Mouse (Mus musculus) heart, postnatal 0 days (tissue): ENCODE measurements around the gene Rergl. TPM values are rescaled to one million over a fixed set of nuclear protein-coding genes. Genes with fewer than 3 reads are reported as not detected.

Experiments used
- ATAC-seq: fragments of 200-750 bp; cut with Nextera tagmentation; 2 replicates; pipeline ENCODE4 v1.8.0; 2017; ENCODE audit warnings: low read depth, moderate number of reproducible peaks, moderate library complexity; ENCODE audit not compliant: insufficient read depth
- DNase-seq: peaks from one replicate; pipeline ENCODE4 v3.0.0-alpha.2; 2016; ENCODE audit warnings: low spot score
- H3K27ac ChIP-seq: fragments of 300-500 bp; sonication (generic); 2 replicates; pipeline ENCODE4 v1.5.1; 2014; ENCODE audit warnings: low read depth, mild to moderate bottlenecking
- H3K27me3 ChIP-seq: fragments of 300-500 bp; sonication (generic); 2 replicates; pipeline ENCODE4 v1.6.1; 2014; ENCODE audit warnings: low read length, mixed read lengths; ENCODE audit not compliant: control insufficient read depth, insufficient read depth
- H3K36me3 ChIP-seq: fragments of 300-500 bp; sonication (generic); replicated peaks from 2 replicates; pipeline ENCODE4 v1.6.1; 2014; ENCODE audit warnings: low read length, mixed read lengths; ENCODE audit not compliant: control insufficient read depth, insufficient read depth
- H3K4me1 ChIP-seq: fragments of 300-500 bp; sonication (generic); 2 replicates; pipeline ENCODE4 v1.6.1; 2014; ENCODE audit warnings: antibody characterized with exemption; ENCODE audit not compliant: control insufficient read depth, insufficient read depth
- H3K4me2 ChIP-seq: fragments of 300-500 bp; sonication (generic); 2 replicates; pipeline ENCODE4 v1.6.1; 2014; ENCODE audit warnings: low read depth, mild to moderate bottlenecking, low read length, moderate library complexity
- H3K4me3 ChIP-seq: fragments of 300-500 bp; sonication (generic); 2 replicates; pipeline ENCODE4 v1.5.1; 2014; ENCODE audit warnings: low read depth, low read length
- H3K9ac ChIP-seq: fragments of 300-500 bp; sonication (generic); replicated peaks from 2 replicates; pipeline ENCODE4 v1.6.1; 2014; ENCODE audit warnings: low read depth, low read length, mixed read lengths
- H3K9me3 ChIP-seq: fragments of 300-500 bp; sonication (generic); replicated peaks from 2 replicates; pipeline ENCODE4 v1.6.1; 2016; ENCODE audit warnings: low read length; ENCODE audit not compliant: control insufficient read depth
- CTCF ChIP-seq: IDR thresholded peaks from 2 replicates; pipeline ENCODE4 v1.5.1; 2016; ENCODE audit warnings: antibody characterized with exemption, control low read depth, low read depth
- EP300 ChIP-seq: IDR thresholded peaks from 2 replicates; pipeline ENCODE4 v1.6.1; 2016; ENCODE audit warnings: antibody characterized with exemption, low read depth
- WGBS: fragments of 180-500 bp; shearing (Covaris S2); extraction: QIAGEN DNeasy Blood & Tissue Kit; methylation state at CpG from one replicate; pipeline ENCODE4 v1.1.7; 2014; 5-methylcytosine and 5-hydroxymethylcytosine counted together
- polyA plus RNA-seq: library from polyadenylated mRNA; unstranded; fragments of >200 nt; fragmentation: Nextera tagmentation; extraction: Ambion mirVana; gene quantifications from 2 replicates; pipeline ENCODE4 v1.2.1, GENCODE M21; 2015
- total RNA-seq: library from RNA; depleted of rRNA; stranded (reverse); fragments of >200 nt; gene quantifications from 2 replicates; pipeline ENCODE4 v1.2.3, GENCODE M21; 2014; ENCODE audit warnings: low replicate concordance; rRNA removed

Rergl gene
- not detected in 2 replicates for total RNA-seq
- 0.16 TPM in 1 of 2 replicates, not detected in the other for polyA plus RNA-seq

DNA sequence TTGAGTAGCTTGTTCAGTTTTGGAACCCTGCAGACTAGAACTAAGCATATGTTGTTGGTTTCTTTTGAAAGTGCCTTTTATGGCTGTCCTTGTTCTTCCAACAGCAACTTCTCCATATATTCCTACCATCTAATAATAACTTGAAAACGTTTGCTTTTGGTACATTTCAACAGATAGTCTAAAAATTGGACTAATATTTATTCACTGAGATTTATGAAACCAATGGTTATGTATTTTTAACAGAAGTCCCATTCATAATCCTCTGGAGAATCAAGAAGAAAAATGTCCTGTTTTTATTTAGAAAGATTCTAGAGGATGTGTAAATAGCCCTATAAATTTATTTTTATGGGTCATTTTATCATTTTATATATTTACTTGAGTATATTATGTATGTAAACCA lies at the start of gene Rergl:
Rergl (minus strand) TSS at position 101 of the 400 bp plus-strand sequence.
- WGBS: 18% methylated on average over 1 of the region's 1 CpGs
- ATAC-seq: no peak

DNA sequence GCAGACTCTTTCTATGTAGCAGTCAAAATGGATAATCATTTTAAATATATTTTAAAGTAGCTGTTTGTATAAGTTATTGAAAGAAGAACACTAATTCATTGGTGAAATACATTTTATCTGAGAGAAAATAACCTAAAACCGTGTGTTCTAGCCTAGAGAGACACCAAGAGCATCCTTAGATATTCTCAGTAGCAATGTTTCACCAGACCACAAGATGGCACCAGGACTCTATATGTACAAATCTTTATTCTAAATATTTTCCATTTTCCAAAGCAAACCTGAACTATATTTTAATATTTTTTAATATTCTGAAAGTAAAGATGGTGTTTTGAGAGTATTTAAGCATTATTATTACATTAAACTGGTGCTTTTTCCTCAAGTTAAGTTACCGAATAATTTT lies 36.7 kb upstream of the Rergl start:
- H3K27me3 ChIP-seq: no peaks in the 10 kb centered on the region
- TF ChIP-seq EP300 (no peak), CTCF (peak; percentile 40)
- no peaks in the 10 kb centered on the region for H3K9me3 ChIP-seq
- no peak overlapping the region for H3K9ac ChIP-seq
- no peaks in the 10 kb centered on the region for H3K4me1 ChIP-seq
- no peak overlapping the region for H3K4me3 ChIP-seq
- H3K36me3 ChIP-seq: no peaks in the 10 kb centered on the region
- H3K27ac ChIP-seq: no peak overlapping the region
- no peak overlapping the region for H3K4me2 ChIP-seq
- ATAC-seq (no peak), DNase-seq (peak; percentile 9)
- WGBS: 54% methylated on average over 2 of the region's 2 CpGs

More for the DNA sequence above, at the start of gene Rergl:
- TF ChIP-seq CTCF (no peak), EP300 (no peak)
- Histone ChIP-seq H3K36me3 (no peaks in the 10 kb centered on the region), H3K4me1 (no peaks in the 10 kb centered on the region), H3K9me3 (no peaks in the 10 kb centered on the region), H3K27ac (no peak within 1 kb of the TSS), H3K4me2 (no peak within 1 kb of the TSS), H3K27me3 (no peaks in the 10 kb centered on the region), H3K4me3 (no peak within 1 kb of the TSS), H3K9ac (no peak within 1 kb of the TSS)
- no peak for DNase-seq

DNA sequence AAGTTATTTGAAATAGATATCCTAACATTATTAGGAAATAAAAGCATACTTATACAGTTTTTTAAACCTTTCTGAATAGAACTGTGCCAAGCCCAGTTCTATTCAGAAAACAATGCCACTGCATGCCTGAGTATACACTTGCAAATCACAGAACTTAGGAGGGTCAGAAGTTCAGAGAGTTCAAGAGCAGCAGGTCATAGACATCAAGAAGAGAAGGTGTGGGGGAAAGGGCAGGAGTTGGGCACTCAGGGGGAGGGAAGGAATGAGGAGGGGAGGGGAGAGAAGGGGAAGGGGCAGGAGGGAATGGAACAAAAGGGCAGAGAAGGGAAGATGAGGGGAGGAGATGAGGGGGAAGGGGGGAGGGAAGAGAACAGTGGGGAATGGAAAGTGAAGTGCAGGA lies 23.6 kb upstream of the Rergl start:
- Histone ChIP-seq H3K9ac (no peak overlapping the region), H3K4me2 (no peak overlapping the region), H3K9me3 (no peaks in the 10 kb centered on the region), H3K27ac (no peak overlapping the region), H3K4me3 (no peak overlapping the region), H3K4me1 (no peaks in the 10 kb centered on the region), H3K36me3 (no peaks in the 10 kb centered on the region), H3K27me3 (no peaks in the 10 kb centered on the region)
- TF ChIP-seq CTCF (no peak), EP300 (no peak)
- DNase-seq (no peak), ATAC-seq (no peak)

DNA sequence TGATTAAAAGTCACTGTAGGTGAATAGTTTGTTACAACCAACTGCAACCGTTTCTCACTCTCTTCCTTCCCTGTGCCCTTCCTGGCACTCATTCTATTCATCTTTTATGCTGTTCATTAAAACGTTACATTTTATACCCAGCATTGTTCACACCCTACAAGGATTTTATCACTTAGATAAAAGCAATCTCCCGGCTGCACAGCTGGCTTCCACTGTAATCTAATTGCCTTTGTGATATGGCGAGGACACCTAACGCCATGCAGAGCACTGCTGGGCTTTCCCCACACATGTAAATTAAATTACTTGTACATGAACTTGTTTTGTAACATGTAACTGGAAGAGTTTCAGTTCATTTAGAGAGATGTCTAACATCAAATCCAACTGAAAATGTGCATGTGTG lies 22.5 kb upstream of the Rergl start:
- ATAC-seq (no peak), DNase-seq (no peak)
- Histone ChIP-seq H3K4me2 (no peak overlapping the region), H3K4me1 (no peaks in the 10 kb centered on the region), H3K4me3 (no peak overlapping the region), H3K36me3 (no peaks in the 10 kb centered on the region), H3K9ac (no peak overlapping the region), H3K27ac (no peak overlapping the region), H3K9me3 (no peaks in the 10 kb centered on the region), H3K27me3 (no peaks in the 10 kb centered on the region)
- TF ChIP-seq EP300 (no peak), CTCF (no peak)
- WGBS: 25% methylated on average over 5 of the region's 5 CpGs

DNA sequence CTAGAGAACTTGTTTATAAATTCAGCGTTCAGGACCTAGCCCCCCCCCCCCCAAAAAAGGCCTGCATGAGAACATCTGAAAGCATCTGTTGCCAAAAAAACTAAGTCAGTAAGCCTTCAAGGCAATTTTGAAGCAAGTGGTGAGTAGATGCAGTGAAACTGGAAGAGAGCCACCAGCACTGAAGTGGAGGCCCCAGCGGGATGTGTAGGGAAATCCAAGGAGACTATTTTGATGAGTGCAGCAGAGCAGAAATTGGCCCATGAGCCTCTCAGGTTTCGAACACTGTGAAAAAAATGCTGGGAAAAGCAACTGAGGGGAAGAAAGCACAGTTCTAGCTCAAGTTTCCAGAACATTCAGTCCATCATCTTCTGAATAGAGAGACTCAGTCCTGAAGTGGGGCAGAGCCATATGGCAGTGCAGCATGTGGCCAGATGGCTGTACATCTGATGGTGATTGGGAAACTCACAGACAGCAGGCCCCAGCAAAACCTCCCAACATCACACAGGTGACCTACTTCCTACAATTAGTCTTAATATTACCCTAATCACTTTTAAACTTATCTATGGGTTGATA lies 13.2 kb upstream of the Rergl start:
- no peaks in the 10 kb centered on the region for H3K36me3 ChIP-seq
- no peaks in the 10 kb centered on the region for H3K4me1 ChIP-seq
- H3K27ac ChIP-seq: no peak overlapping the region
- no peak for DNase-seq
- no peaks in the 10 kb centered on the region for H3K27me3 ChIP-seq
- ATAC-seq: no peak
- no peak overlapping the region for H3K4me2 ChIP-seq
- 68% methylated on average over 3 of the region's 3 CpGs for WGBS
- peaks cover 3% of the 10 kb centered on the region; the same call in 1 of the 2 replicates for H3K9me3 ChIP-seq
- no peak for TF ChIP-seq EP300
- TF ChIP-seq CTCF: no peak
- H3K4me3 ChIP-seq: no peak overlapping the region
- no peak overlapping the region for H3K9ac ChIP-seq

GRCm38 (mm10) chr6:139479730-139480129 lies 22.0 kb downstream of the Rergl start:
- Histone ChIP-seq H3K27ac (no peak overlapping the region), H3K27me3 (no peaks in the 10 kb centered on the region), H3K36me3 (no peaks in the 10 kb centered on the region), H3K9ac (no peak overlapping the region), H3K9me3 (no peaks in the 10 kb centered on the region), H3K4me1 (no peaks in the 10 kb centered on the region), H3K4me3 (no peak overlapping the region), H3K4me2 (no peak overlapping the region)
- no peak for DNase-seq
- ATAC-seq: no peak
- no peak for TF ChIP-seq CTCF
- TF ChIP-seq EP300: no peak
